Mouse (Mus musculus) cerebellum, postnatal 36 days (tissue): Measurements from ENCODE around the gene Cdan1.
A peak's percentile ranks its signal among the peaks of the same experiment; 100 is the strongest.
"Not testable (repeated sequence)": the region's sequence is repeated elsewhere in the genome, so short reads cannot be mapped to it uniquely, and the experiment has no call there.

Experiments used
- DNase-seq, 2 experiments: peaks; one replicate each; pipeline ENCODE4 v3.0.0; 2021 to 2022; ENCODE audit warnings: mixed read lengths in 2 of 2

The Cdan1 gene

GRCm38 (mm10) chr2:120731877-120732530 lies 117.9 kb downstream of the Cdan1 start:
- DNase-seq, result no peak

GRCm38 (mm10) chr2:120731167-120731862 lies 118.6 kb downstream of the Cdan1 start:
- peak; percentile 90 to 96 for DNase-seq

- peak in 1 of 2 experiments; percentile 33 for DNase-seq
Observed at GRCm38 (mm10) chr2:120730639-120731166, 119.2 kb downstream of the Cdan1 start.

GRCm38 (mm10) chr2:120729775-120730585 lies 119.9 kb downstream of the Cdan1 start:
- peak; percentile 25 to 26 for DNase-seq

- no peak for DNase-seq
Observed at GRCm38 (mm10) chr2:120724176-120724575, 125.8 kb downstream of the Cdan1 start.

GRCm38 (mm10) chr2:120723621-120724020 lies 126.3 kb downstream of the Cdan1 start:
- DNase-seq, result no peak

- no peak for DNase-seq
Observed at GRCm38 (mm10) chr2:120722491-120722890, 127.4 kb downstream of the Cdan1 start.

GRCm38 (mm10) chr2:120721911-120722310 lies 128.0 kb downstream of the Cdan1 start:
- DNase-seq, result no peak

GRCm38 (mm10) chr2:120720821-120721220 lies 129.1 kb downstream of the Cdan1 start:
- DNase-seq, result no peak

GRCm38 (mm10) chr2:120718496-120718895 lies 131.4 kb downstream of the Cdan1 start:
- no peak for DNase-seq

- DNase-seq, result no peak
Observed at GRCm38 (mm10) chr2:120713441-120713840, 136.5 kb downstream of the Cdan1 start.

- DNase-seq, result no peak
Observed at GRCm38 (mm10) chr2:120710948-120711347, 139.0 kb downstream of the Cdan1 start.

GRCm38 (mm10) chr2:120710154-120710553 lies 139.8 kb downstream of the Cdan1 start:
- DNase-seq, result no peak

- DNase-seq, result no peak
Observed at GRCm38 (mm10) chr2:120707041-120707440, 142.9 kb downstream of the Cdan1 start.

- DNase-seq, result no peak
Observed at GRCm38 (mm10) chr2:120702675-120703074, 147.3 kb downstream of the Cdan1 start.

- DNase-seq, result no peak
Observed at GRCm38 (mm10) chr2:120700379-120700885, 149.5 kb downstream of the Cdan1 start.

- no peak for DNase-seq
Observed at GRCm38 (mm10) chr2:120697767-120698166, 152.2 kb downstream of the Cdan1 start.

- DNase-seq, result not testable (repeated sequence)
Observed at GRCm38 (mm10) chr2:120681151-120681550, 168.8 kb downstream of the Cdan1 start.

- no peak for DNase-seq
Observed at GRCm38 (mm10) chr2:120670253-120670652, 179.7 kb downstream of the Cdan1 start.

- DNase-seq, result no peak
Observed at GRCm38 (mm10) chr2:120667446-120667845, 182.5 kb downstream of the Cdan1 start.
